ENCODE assay signal across 25 mouse cellular contexts in the genomic region with DNA sequence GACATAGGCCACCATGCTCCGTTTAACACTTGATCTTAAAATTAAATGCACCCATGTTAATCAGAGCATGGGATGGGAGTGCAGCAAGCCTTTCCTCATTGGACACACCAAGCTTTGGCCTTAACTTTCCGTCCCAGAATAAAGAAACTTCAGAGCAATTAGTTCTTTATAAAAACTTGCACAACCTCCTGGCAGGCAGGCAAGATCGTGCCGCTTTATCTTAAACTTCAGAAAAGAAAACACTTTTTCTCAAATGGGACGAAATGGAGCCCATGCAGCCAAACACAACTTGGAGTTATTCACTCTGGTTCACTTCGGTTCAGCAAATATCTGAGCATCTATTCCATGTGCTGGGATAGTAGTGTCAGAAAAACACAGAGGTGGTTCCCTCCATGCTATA. TPM values are rescaled to one million over a fixed set of nuclear protein-coding genes. Genes with fewer than 3 reads are reported as not detected.
DNase-seq lines count a peak whose midpoint lies in the region; ATAC-seq lines count a peak whose summit lies in the region.
"Had no signal": no experiment of that assay in that cellular context is flagged by ENCODE, and none has a peak within 500 bp of the region (broad histone marks: within the 10 kb centered on the region; RNA-seq: fewer than 3 reads in every experiment).

No protein-coding gene starts in this region.

- 77% methylated on average over 6 of the region's 6 CpGs for WGBS in heart, embryonic 10.5 days
- WGBS in heart, embryonic 12.5 days: 68% methylated on average over 6 of the region's 6 CpGs

- H3K4me1 ChIP-seq in heart, embryonic 10.5 days: no peaks in the 10 kb centered on the region
- H3K4me1 ChIP-seq in heart, embryonic 12.5 days (replicated peaks): no peaks in the 10 kb centered on the region
- H3K4me1 ChIP-seq: embryonic facial prominence, embryonic 15.5 days; forebrain, embryonic 10.5 days; forebrain, embryonic 12.5 days had no signal

- DNase-seq in heart, adult 18-20 months: peak; percentile 63 to 69
- no peak for DNase-seq in heart, embryonic 10.5 days (ENCODE audit: low spot score)
- peak; percentile 33 to 55 for DNase-seq in heart, adult 9 months (ENCODE audit: low spot score in 2 of 2)
- DNase-seq in lung, postnatal 36 days: peak; percentile 24
- DNase-seq in lung, postnatal 25 days (ENCODE audit: low spot score): no peak
- DNase-seq in gastrocnemius, postnatal 36 days: no peak
- DNase-seq: adrenal gland, adult 2 months; adrenal gland, postnatal 10 days; adrenal gland, postnatal 25 days; cerebellum, adult 11 months; cerebellum, adult 18-20 months; cerebellum, adult 8-10 months; cerebellum, adult 9-11 months; cerebellum, postnatal 14 days; cerebellum, postnatal 36 days; embryo, embryonic 11 days had no signal

- no peak overlapping the region for H3K27ac ChIP-seq in heart, embryonic 10.5 days
- H3K27ac ChIP-seq in heart, embryonic 12.5 days (ENCODE audit: poor library complexity, severe bottlenecking): no peak overlapping the region
- H3K27ac ChIP-seq: embryonic facial prominence, embryonic 13.5 days; embryonic facial prominence, embryonic 15.5 days; forebrain, embryonic 10.5 days; forebrain, embryonic 12.5 days had no signal

- peaks cover 6% of the 10 kb centered on the region; the same call in 1 of the 2 replicates for H3K36me3 ChIP-seq in heart, embryonic 10.5 days
- H3K36me3 ChIP-seq in heart, embryonic 12.5 days: no peaks in the 10 kb centered on the region
- H3K36me3 ChIP-seq: embryonic facial prominence, embryonic 15.5 days had no signal

- no peaks in the 10 kb centered on the region for H3K9me3 ChIP-seq in heart, embryonic 10.5 days
- H3K9me3 ChIP-seq in heart, embryonic 12.5 days (replicated peaks): no peaks in the 10 kb centered on the region
- H3K9me3 ChIP-seq: embryonic facial prominence, embryonic 13.5 days; embryonic facial prominence, embryonic 15.5 days; forebrain, embryonic 10.5 days; forebrain, embryonic 12.5 days had no signal

- H3K9ac ChIP-seq in heart, embryonic 12.5 days: no peak overlapping the region
- H3K9ac ChIP-seq: embryonic facial prominence, embryonic 13.5 days; embryonic facial prominence, embryonic 15.5 days; forebrain, embryonic 12.5 days had no signal

- no peak for ATAC-seq in heart, embryonic 12.5 days (ENCODE audit: insufficient number of reproducible peaks, low FRiP score)
- ATAC-seq: forebrain, embryonic 14.5 days had no signal

- no peak overlapping the region for H3K4me2 ChIP-seq in heart, embryonic 12.5 days
- H3K4me2 ChIP-seq: embryonic facial prominence, embryonic 13.5 days; embryonic facial prominence, embryonic 15.5 days; forebrain, embryonic 12.5 days had no signal

- H3K27me3 ChIP-seq in heart, embryonic 10.5 days (ENCODE audit: insufficient read depth, poor library complexity, severe bottlenecking): no peaks in the 10 kb centered on the region
- no peaks in the 10 kb centered on the region for H3K27me3 ChIP-seq in heart, embryonic 12.5 days (replicated peaks)
- H3K27me3 ChIP-seq: embryonic facial prominence, embryonic 13.5 days; embryonic facial prominence, embryonic 15.5 days; forebrain, embryonic 12.5 days had no signal

- no peak overlapping the region for H3K4me3 ChIP-seq in heart, embryonic 10.5 days
- H3K4me3 ChIP-seq in heart, embryonic 12.5 days: no peak overlapping the region
- H3K4me3 ChIP-seq: embryonic facial prominence, embryonic 13.5 days; embryonic facial prominence, embryonic 15.5 days; erythroblast, embryonic 14.5 days; forebrain, embryonic 10.5 days; forebrain, embryonic 12.5 days had no signal

- intact Hi-C loops in gastrocnemius, postnatal 36 days (cut with DNase I): no loop called here

RNA-seq across cellular contexts. Expression of a gene that starts 19.9 kb away (rescaled TPM):
- 10 to 100 TPM; 51.0 to 64.7 TPM for total RNA-seq in heart, adult 18-20 months (2021)
- polyA plus RNA-seq in heart, embryonic 10.5 days (2016; fragmentation: Nextera tagmentation; extraction: Ambion mirVana): 73.4 and 90.5 TPM in 2 replicates
- 74.6 and 81.0 TPM in 2 replicates for polyA plus RNA-seq in heart, embryonic 12.5 days (2016; fragmentation: Nextera tagmentation; extraction: Ambion mirVana)
- total RNA-seq in gastrocnemius, postnatal 36 days (2021): 10 to 100 TPM; 16.2 to 22.0 TPM

RNA-seq across cellular contexts. Expression of a gene that starts 31.8 kb away (rescaled TPM):
- total RNA-seq in heart, adult 18-20 months (2021): 1 to 10 TPM; 3.1 to 4.3 TPM
- 6.0 and 8.9 TPM in 2 replicates for polyA plus RNA-seq in heart, embryonic 10.5 days (2016; fragmentation: Nextera tagmentation; extraction: Ambion mirVana)
- 4.9 and 5.0 TPM in 2 replicates for polyA plus RNA-seq in heart, embryonic 12.5 days (2016; fragmentation: Nextera tagmentation; extraction: Ambion mirVana)
- 1 to 10 TPM; 5.0 to 5.4 TPM for total RNA-seq in gastrocnemius, postnatal 36 days (2021)
- total RNA-seq: common myeloid progenitor, adult 5-6 weeks; MEL had no signal
- polyA plus RNA-seq: erythroblast, embryonic 14.5 days had no signal

RNA-seq across cellular contexts. Expression of a gene that starts 46.2 kb away (rescaled TPM):
- 10 to 100 TPM in 1 of 2 experiments, 1 to 10 TPM in 1; 9.9 to 11.9 TPM for total RNA-seq in heart, adult 18-20 months (2021)
- polyA plus RNA-seq in heart, embryonic 10.5 days (2016; fragmentation: Nextera tagmentation; extraction: Ambion mirVana): 14.3 and 14.9 TPM in 2 replicates
- 17.8 and 18.8 TPM in 2 replicates for polyA plus RNA-seq in heart, embryonic 12.5 days (2016; fragmentation: Nextera tagmentation; extraction: Ambion mirVana)
- total RNA-seq in gastrocnemius, postnatal 36 days (2021): 1 to 10 TPM; 5.3 to 5.8 TPM
- total RNA-seq: MEL had no signal
- polyA plus RNA-seq: erythroblast, embryonic 14.5 days had no signal

Comparison
In these comparisons a context has a peak if more than half of its experiments do, and no peak if none do; other contexts are left out.
1. DNase-seq: peak in heart, adult 18-20 months (2 of 2), heart, adult 9 months (2 of 2) and lung, postnatal 36 days (single experiment); none in heart, embryonic 10.5 days (single experiment), lung, postnatal 25 days (single experiment) and gastrocnemius, postnatal 36 days (0 of 2).